Mouse (Mus musculus) lung, postnatal 0 days (tissue): Measurements from ENCODE around the gene Susd1.

Source experiments
- CTCF ChIP-seq: IDR thresholded peaks from 2 replicates; pipeline ENCODE4 v1.5.1; 2016; ENCODE audit warnings: antibody characterized with exemption, mild to moderate bottlenecking
- EP300 ChIP-seq: IDR thresholded peaks from 2 replicates; pipeline ENCODE4 v1.6.1; 2016; ENCODE audit warnings: antibody characterized with exemption, mild to moderate bottlenecking, control low read depth

- TF ChIP-seq CTCF (no peak), EP300 (no peak)
Measured at GRCm38 (mm10) chr4:59399343-59399742, 39.1 kb downstream of the Susd1 start.
